Mouse (Mus musculus) layer of hippocampus, adult 9-10 months (tissue): ENCODE data around the gene Gm4707.
"Not testable (repeated sequence)": the region's sequence is repeated elsewhere in the genome, so short reads cannot be mapped to it uniquely, and the experiment has no call there.

Experiments
- DNase-seq: peaks from one replicate; pipeline ENCODE4 v3.0.0; 2022; ENCODE audit warnings: low spot score

Gene Gm4707

DNA sequence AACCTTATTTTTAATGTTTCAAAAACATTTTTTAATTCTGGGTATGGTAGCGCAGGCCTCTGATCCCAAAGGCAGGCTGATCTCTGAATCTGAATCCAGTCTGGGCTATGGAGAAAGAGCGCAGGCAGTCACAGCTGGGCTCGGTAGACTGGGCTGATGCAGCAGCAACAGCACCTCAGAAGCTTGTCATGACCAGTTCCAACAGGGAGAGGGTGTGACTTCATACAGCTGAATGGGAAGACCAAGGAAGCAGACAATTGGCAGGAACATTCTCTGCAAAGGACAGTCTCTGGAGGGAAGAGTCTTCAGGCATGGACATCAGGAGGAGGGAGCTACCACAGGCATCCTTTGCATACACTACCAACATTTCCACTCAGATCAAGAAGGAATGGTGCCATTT is 15.6 kb downstream of the Gm4707 start:
- no peak for DNase-seq

DNA sequence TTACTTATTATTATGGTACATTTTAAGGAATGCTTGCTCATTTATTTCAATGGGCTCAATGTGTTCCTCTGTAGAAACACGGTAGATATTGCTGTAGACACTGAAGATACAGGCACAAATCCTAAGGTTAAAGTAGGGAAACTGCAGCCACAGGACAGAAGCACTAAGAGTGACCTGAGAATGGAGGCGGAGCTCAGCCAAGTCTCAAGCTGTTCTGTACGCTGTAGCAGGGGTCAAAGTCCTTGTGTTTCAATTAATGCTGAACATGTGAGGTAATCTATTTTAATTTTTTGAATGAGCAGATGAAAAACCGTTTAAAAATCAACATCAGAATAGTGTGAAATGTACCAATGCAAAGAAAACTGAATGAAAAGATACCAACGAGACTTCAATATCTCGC is 16.4 kb downstream of the Gm4707 start:
- DNase-seq = no peak

DNA sequence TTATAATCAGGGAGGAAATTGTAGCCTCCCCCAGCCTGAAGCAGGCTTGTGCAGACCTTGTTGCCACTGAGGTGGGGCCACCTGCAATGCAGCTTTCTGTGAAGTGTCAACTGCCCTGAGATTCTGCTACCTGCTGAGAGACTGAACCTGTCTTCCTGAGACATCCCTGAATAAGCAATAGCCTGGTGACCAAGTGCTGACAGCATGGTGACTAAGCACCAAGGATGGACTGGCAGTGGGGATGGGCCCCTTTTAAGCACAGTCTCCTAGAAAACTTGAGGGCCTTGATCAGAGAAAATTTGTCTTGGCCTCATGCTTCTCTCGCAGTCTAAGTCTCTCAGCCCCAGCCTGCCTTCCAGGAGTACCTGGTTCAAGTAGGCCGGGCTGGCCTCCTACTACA is 37.2 kb downstream of the Gm4707 start:
- not testable (repeated sequence) for DNase-seq

DNA sequence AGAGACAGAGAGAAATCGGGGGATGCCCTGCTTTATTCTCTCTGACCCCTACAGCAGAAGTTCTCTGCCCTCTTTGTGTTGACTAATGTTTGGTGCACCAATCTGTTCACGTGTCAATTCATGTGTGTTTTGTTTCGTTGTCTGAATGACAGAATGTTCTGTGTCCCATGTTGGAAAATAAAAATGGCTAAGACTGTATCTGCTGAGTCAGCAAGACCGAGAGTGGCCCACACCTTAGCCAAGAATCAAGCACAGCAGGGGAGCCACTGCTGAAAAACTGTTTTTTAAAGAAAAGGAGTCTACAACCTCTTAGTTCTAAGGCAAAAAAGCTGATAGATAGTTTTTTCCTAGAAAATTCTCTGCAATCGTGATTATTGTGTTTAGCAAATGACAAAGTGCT is 40.3 kb downstream of the Gm4707 start:
- not testable (repeated sequence) for DNase-seq

DNA sequence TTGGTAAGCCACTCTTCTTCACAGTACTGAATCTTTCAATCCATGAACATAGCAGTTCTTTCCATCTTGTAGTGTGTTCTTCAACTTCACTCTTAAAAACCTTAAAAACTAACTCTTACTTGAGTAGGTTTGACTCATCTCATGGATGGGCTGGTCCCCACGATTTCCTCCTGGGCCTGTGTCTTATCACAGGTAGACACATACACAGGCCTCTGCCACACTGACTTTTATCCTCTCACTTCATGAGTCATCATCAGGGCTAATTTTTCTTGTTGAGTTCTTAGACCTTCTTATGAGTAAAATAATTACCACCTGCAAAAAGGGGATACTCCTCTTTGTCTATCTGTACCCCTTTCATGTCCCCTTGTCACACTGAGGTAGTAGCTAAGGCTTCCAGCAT is 42.7 kb downstream of the Gm4707 start:
- DNase-seq = no peak
